Mouse (Mus musculus) limb, embryonic 14.5 days (tissue): ENCODE data around the gene Coq5. TPM values are rescaled to one million over a fixed set of nuclear protein-coding genes. Genes with fewer than 3 reads are reported as not detected.
A peak's percentile ranks its signal among the peaks of the same experiment; 100 is the strongest.

Source experiments
- ATAC-seq: fragments of 200-750 bp; cut with Nextera tagmentation; 2 replicates; pipeline ENCODE4 v1.8.0; 2017; ENCODE audit warnings: low read depth, moderate number of reproducible peaks, moderate TSS enrichment; ENCODE audit not compliant: low FRiP score
- DNase-seq: peaks from one replicate; pipeline ENCODE4 v3.0.0-alpha.2; 2015; ENCODE audit warnings: low spot score
- H3K27ac ChIP-seq: fragments of 300-500 bp; sonication (generic); replicated peaks from 2 replicates; pipeline ENCODE4 v1.5.1; 2014; ENCODE audit warnings: low read depth, mild to moderate bottlenecking, low read length, moderate library complexity, mixed read lengths
- H3K27me3 ChIP-seq: fragments of 300-500 bp; sonication (generic); 2 replicates; pipeline ENCODE4 v1.6.1; 2014; ENCODE audit warnings: low read length, mixed read lengths; ENCODE audit not compliant: control insufficient read depth, insufficient read depth
- H3K36me3 ChIP-seq: fragments of 300-500 bp; sonication (generic); 2 replicates; pipeline ENCODE4 v1.6.1; 2014; ENCODE audit warnings: mild to moderate bottlenecking, low read length, moderate library complexity, mixed read lengths; ENCODE audit not compliant: control insufficient read depth, insufficient read depth
- H3K4me1 ChIP-seq: fragments of 300-500 bp; sonication (generic); 2 replicates; pipeline ENCODE4 v1.6.1; 2014; ENCODE audit warnings: antibody characterized with exemption, low read length, mixed read lengths; ENCODE audit not compliant: control insufficient read depth, insufficient read depth
- H3K4me2 ChIP-seq: fragments of 300-500 bp; sonication (generic); replicated peaks from 2 replicates; pipeline ENCODE4 v1.6.1; 2014; ENCODE audit warnings: low read depth, mild to moderate bottlenecking, low read length, moderate library complexity; ENCODE audit not compliant: severe bottlenecking
- H3K4me3 ChIP-seq: fragments of 300-500 bp; sonication (generic); replicated peaks from 2 replicates; pipeline ENCODE4 v1.5.1; 2014; ENCODE audit warnings: low read length
- H3K9ac ChIP-seq: fragments of 300-500 bp; sonication (generic); 2 replicates; pipeline ENCODE4 v1.6.1; 2014; ENCODE audit warnings: mild to moderate bottlenecking, low read depth, low read length, moderate library complexity; ENCODE audit not compliant: severe bottlenecking
- H3K9me3 ChIP-seq: fragments of 300-500 bp; sonication (generic); 2 replicates; pipeline ENCODE4 v1.6.1; 2016; ENCODE audit warnings: low read length; ENCODE audit not compliant: control insufficient read depth
- POLR2A ChIP-seq: fragments of 200-500 bp; IDR thresholded peaks from 2 replicates; pipeline ENCODE4 v1.8.0; 2012; ENCODE audit warnings: inconsistent platforms, mild to moderate bottlenecking, moderate library complexity, borderline replicate concordance; ENCODE audit not compliant: insufficient read depth, insufficient read length; ENCODE audit errors: extremely low read depth
- WGBS: fragments of 180-500 bp; shearing (Covaris S2); extraction: QIAGEN DNeasy Blood & Tissue Kit; methylation state at CpG from one replicate; pipeline ENCODE4 v1.1.7; 2014; 5-methylcytosine and 5-hydroxymethylcytosine counted together
- polyA plus RNA-seq, 2 experiments: library from polyadenylated mRNA; depleted of rRNA in 1 of 2; stranded (reverse) in 1 of 2; unstranded in 1 of 2; fragments of >200 nt; fragmentation: Nextera tagmentation in 1 of 2; extraction: Ambion mirVana in 1 of 2; gene quantifications; 2 replicates each; pipeline versions ENCODE4 v1.2.1 to v1.2.3; 2012 to 2014

Gene Coq5
- polyA plus RNA-seq, 2 experiments: 13.7 to 38.5 TPM

- Histone ChIP-seq H3K36me3 (no peaks in the 10 kb centered on the region), H3K27ac (no peak overlapping the region), H3K4me3 (no peak overlapping the region), H3K4me2 (no peak overlapping the region), H3K4me1 (peaks cover 2% of the 10 kb centered on the region; the same call in 1 of the 2 replicates), H3K9ac (no peak overlapping the region), H3K27me3 (0 out of 2 replicates have a peak, but pooled peaks cover 2% of the 10 kb centered on the region), H3K9me3 (no peaks in the 10 kb centered on the region)
- no peak for TF ChIP-seq POLR2A
- 87% methylated on average over 14 of the region's 14 CpGs for WGBS
- ATAC-seq: no peak
- DNase-seq: no peak
Measured at GRCm38 (mm10) chr5:115233031-115233780, 46.3 kb upstream of the Coq5 start.

DNA sequence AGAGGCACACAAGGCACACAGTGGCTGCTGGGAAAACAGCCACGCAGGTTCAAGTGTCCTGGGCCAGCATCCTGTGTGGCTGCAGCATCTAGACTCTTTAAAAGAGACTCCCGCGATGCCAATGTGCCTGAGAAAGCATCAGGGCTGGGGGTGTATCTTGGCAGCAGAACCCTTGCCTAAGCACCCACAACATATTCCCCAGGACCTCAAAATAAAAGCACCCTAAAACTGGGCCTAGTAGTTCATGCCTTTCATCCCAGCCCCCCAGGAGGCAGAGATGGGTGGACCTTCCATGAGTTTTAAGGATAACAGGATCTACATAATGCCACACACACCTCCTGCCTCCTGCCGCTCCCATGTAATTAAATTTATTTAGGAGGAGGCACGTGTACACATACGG, 44.9 kb upstream of the Coq5 start:
- H3K27ac ChIP-seq: no peak overlapping the region
- no peak for DNase-seq
- TF ChIP-seq POLR2A: no peak
- H3K9ac ChIP-seq: no peak overlapping the region
- no peak for ATAC-seq
- no peaks in the 10 kb centered on the region for H3K9me3 ChIP-seq
- no peak overlapping the region for H3K4me3 ChIP-seq
- H3K4me2 ChIP-seq: no peak overlapping the region
- H3K27me3 ChIP-seq: 0 out of 2 replicates have a peak, but pooled peaks cover 2% of the 10 kb centered on the region
- H3K4me1 ChIP-seq: peaks cover 9% of the 10 kb centered on the region
- peaks cover under 1% of the 10 kb centered on the region; the same call in 1 of the 2 replicates for H3K36me3 ChIP-seq
- WGBS: 38% methylated on average over 6 of the region's 6 CpGs

- Histone ChIP-seq H3K9me3 (no peaks in the 10 kb centered on the region), H3K27me3 (0 out of 2 replicates have a peak, but pooled peaks cover 2% of the 10 kb centered on the region), H3K4me1 (peaks cover 9% of the 10 kb centered on the region), H3K9ac (peak overlapping the region; percentile 53), H3K27ac (no peak overlapping the region), H3K4me2 (peak overlapping the region; percentile 62), H3K4me3 (peak overlapping the region; percentile 43), H3K36me3 (peaks cover 8% of the 10 kb centered on the region)
- no peak for TF ChIP-seq POLR2A
- DNase-seq (no peak), ATAC-seq (peak; percentile 8; the same call in 1 of the 2 replicates)
- WGBS: 0% methylated on average over 43 of the region's 45 CpGs
Measured at GRCm38 (mm10) chr5:115235323-115235771, 44.1 kb upstream of the Coq5 start.

DNA sequence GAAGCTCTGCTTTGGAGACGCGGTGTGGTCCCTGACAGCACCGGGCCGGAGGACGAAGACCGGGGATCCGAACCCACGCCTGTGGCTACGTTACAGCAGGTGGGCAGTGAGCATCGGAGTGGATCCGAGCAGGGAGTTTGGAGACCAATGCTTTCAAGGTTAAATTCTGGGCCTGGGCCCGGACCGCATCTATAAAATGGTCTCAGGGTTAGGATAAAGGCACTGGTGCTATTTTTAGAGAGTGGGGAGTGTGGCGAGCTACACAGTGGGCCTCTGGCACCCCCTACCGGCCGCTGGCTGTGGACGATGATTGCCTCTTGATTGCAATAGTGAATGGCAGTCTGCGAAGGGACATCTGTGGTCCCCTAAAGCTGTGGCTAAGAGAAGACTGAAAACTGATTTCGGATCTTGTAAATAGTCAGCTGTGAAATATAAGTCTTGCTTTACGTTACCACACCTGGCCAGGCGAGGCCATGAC, 43.6 kb upstream of the Coq5 start, which contains the start of gene Pop5:
TSS of gene Pop5 (plus strand) at position 51 of the 478 bp plus-strand sequence.
- ATAC-seq: peak; percentile 69
- Histone ChIP-seq H3K9ac (peak within 1 kb of the TSS; percentile 53), H3K4me2 (peak within 1 kb of the TSS; percentile 62), H3K36me3 (peaks cover 13% of the 10 kb centered on the region), H3K27me3 (0 out of 2 replicates have a peak, but pooled peaks cover 2% of the 10 kb centered on the region), H3K4me3 (peak within 1 kb of the TSS; percentile 43), H3K27ac (no peak within 1 kb of the TSS), H3K9me3 (no peaks in the 10 kb centered on the region), H3K4me1 (peaks cover 9% of the 10 kb centered on the region)
- under 1% methylated on average over 21 of the region's 21 CpGs for WGBS
- peak; percentile 95 for DNase-seq
- TF ChIP-seq POLR2A: no peak

- Histone ChIP-seq H3K9ac (peak overlapping the region; percentile 68), H3K4me1 (peaks cover 9% of the 10 kb centered on the region), H3K27ac (no peak overlapping the region), H3K4me3 (peak overlapping the region; percentile 89), H3K4me2 (peak overlapping the region; percentile 89), H3K36me3 (peaks cover 36% of the 10 kb centered on the region), H3K9me3 (no peaks in the 10 kb centered on the region), H3K27me3 (0 out of 2 replicates have a peak, but pooled peaks cover 2% of the 10 kb centered on the region)
- 0 out of 2 replicates have a peak, but pooled peaks have one; percentile 60 for TF ChIP-seq POLR2A
- DNase-seq (peak; percentile 88), ATAC-seq (peak; percentile 80)
- under 1% methylated on average over 84 of the region's 88 CpGs for WGBS
Measured at GRCm38 (mm10) chr5:115237803-115238728, 41.4 kb upstream of the Coq5 start.
